Mouse (Mus musculus): ENCODE data around the gene Rpl35a. TPM values are rescaled to one million over a fixed set of nuclear protein-coding genes. Genes with fewer than 3 reads are reported as not detected.

The Rpl35a gene
- polyA plus RNA-seq (2014; fragmentation: Nextera tagmentation; extraction: Ambion mirVana) = 507 and 649 TPM in 2 replicates

- H3K27ac ChIP-seq (ENCODE audit: low read depth, low read length) = peak within 1 kb of the TSS; percentile 92
- peak within 1 kb of the TSS; percentile 98 for H3K9ac ChIP-seq (ENCODE audit: low read length)
- H3K36me3 ChIP-seq (ENCODE audit: control insufficient read depth, insufficient read depth, low read length) = peaks cover 31% of the 10 kb centered on the region
- peak; percentile 94 for ATAC-seq
- peak within 1 kb of the TSS; percentile 78 for H3K4me2 ChIP-seq (ENCODE audit: low read length)
- H3K27me3 ChIP-seq (replicated peaks; ENCODE audit: control insufficient read depth, insufficient read depth, low read length) = no peaks in the 10 kb centered on the region
- H3K4me3 ChIP-seq (ENCODE audit: low read depth, low read length) = peak within 1 kb of the TSS; percentile 95
- WGBS = under 1% methylated on average over 44 of the region's 47 CpGs
- H3K4me1 ChIP-seq (ENCODE audit: control insufficient read depth, insufficient read depth, low read length) = peaks cover 7% of the 10 kb centered on the region; the same call in 1 of the 2 replicates
- peak; percentile 95 for DNase-seq (ENCODE audit: low spot score)
- H3K9me3 ChIP-seq (replicated peaks; ENCODE audit: control insufficient read depth, low read length) = no peaks in the 10 kb centered on the region
Measured at GRCm38 (mm10) chr16:33056095-33056785, at the start of gene Rpl35a, which contains the start of gene Iqcg. Gene Rpl35a, plus strand, starts transcription at chr16:33056453. Gene Iqcg, minus strand, starts transcription at chr16:33056218.

- H3K9ac ChIP-seq (ENCODE audit: low read length) = no peak overlapping the region
- H3K4me1 ChIP-seq (ENCODE audit: control insufficient read depth, insufficient read depth, low read length) = peaks cover 4% of the 10 kb centered on the region; the same call in 1 of the 2 replicates
- no peak overlapping the region; the same call in 1 of the 2 replicates for H3K27ac ChIP-seq (ENCODE audit: low read depth, low read length)
- ATAC-seq = no peak
- H3K36me3 ChIP-seq (ENCODE audit: control insufficient read depth, insufficient read depth, low read length) = peaks cover 48% of the 10 kb centered on the region
- no peaks in the 10 kb centered on the region for H3K27me3 ChIP-seq (replicated peaks; ENCODE audit: control insufficient read depth, insufficient read depth, low read length)
- no peaks in the 10 kb centered on the region for H3K9me3 ChIP-seq (replicated peaks; ENCODE audit: control insufficient read depth, low read length)
- no peak overlapping the region for H3K4me2 ChIP-seq (ENCODE audit: low read length)
- DNase-seq (ENCODE audit: low spot score) = peak; percentile 6
- no peak overlapping the region for H3K4me3 ChIP-seq (ENCODE audit: low read depth, low read length)
- 79% methylated on average over 7 of the region's 7 CpGs for WGBS
Measured at GRCm38 (mm10) chr16:33006888-33007287, 49.4 kb upstream of the Rpl35a start.

GRCm38 (mm10) chr16:33007436-33007835 is 48.8 kb upstream of the Rpl35a start:
- DNase-seq (ENCODE audit: low spot score) (no peak), ATAC-seq (no peak)
- no peaks in the 10 kb centered on the region for H3K27me3 ChIP-seq (replicated peaks; ENCODE audit: control insufficient read depth, insufficient read depth, low read length)
- WGBS = 69% methylated on average over 7 of the region's 7 CpGs
- H3K9me3 ChIP-seq (replicated peaks; ENCODE audit: control insufficient read depth, low read length) = no peaks in the 10 kb centered on the region
- H3K9ac ChIP-seq (ENCODE audit: low read length) = no peak overlapping the region
- H3K27ac ChIP-seq (ENCODE audit: low read depth, low read length) = no peak overlapping the region
- peaks cover 48% of the 10 kb centered on the region for H3K36me3 ChIP-seq (ENCODE audit: control insufficient read depth, insufficient read depth, low read length)
- H3K4me3 ChIP-seq (ENCODE audit: low read depth, low read length) = no peak overlapping the region
- peaks cover 4% of the 10 kb centered on the region; the same call in 1 of the 2 replicates for H3K4me1 ChIP-seq (ENCODE audit: control insufficient read depth, insufficient read depth, low read length)
- H3K4me2 ChIP-seq (ENCODE audit: low read length) = no peak overlapping the region

GRCm38 (mm10) chr16:33010166-33010565 is 46.1 kb upstream of the Rpl35a start:
- no peak overlapping the region for H3K4me2 ChIP-seq (ENCODE audit: low read length)
- H3K36me3 ChIP-seq (ENCODE audit: control insufficient read depth, insufficient read depth, low read length) = peaks cover 70% of the 10 kb centered on the region

GRCm38 (mm10) chr16:33013801-33014200 is 42.5 kb upstream of the Rpl35a start:
- DNase-seq (ENCODE audit: low spot score) = no peak
- Histone ChIP-seq H3K4me2 (ENCODE audit: low read length) (no peak overlapping the region), H3K4me1 (ENCODE audit: control insufficient read depth, insufficient read depth, low read length) (no peaks in the 10 kb centered on the region), H3K36me3 (ENCODE audit: control insufficient read depth, insufficient read depth, low read length) (peaks cover 52% of the 10 kb centered on the region), H3K27me3 (replicated peaks; ENCODE audit: control insufficient read depth, insufficient read depth, low read length) (no peaks in the 10 kb centered on the region), H3K9me3 (replicated peaks; ENCODE audit: control insufficient read depth, low read length) (no peaks in the 10 kb centered on the region), H3K4me3 (ENCODE audit: low read depth, low read length) (no peak overlapping the region), H3K27ac (ENCODE audit: low read depth, low read length) (no peak overlapping the region), H3K9ac (ENCODE audit: low read length) (no peak overlapping the region)
- WGBS = 91% methylated on average over 5 of the region's 5 CpGs
- ATAC-seq = no peak

More at GRCm38 (mm10) chr16:33010166-33010565, 46.1 kb upstream of the Rpl35a start:
- no peak overlapping the region for H3K4me3 ChIP-seq (ENCODE audit: low read depth, low read length)
- H3K27ac ChIP-seq (ENCODE audit: low read depth, low read length) = no peak overlapping the region
- H3K9me3 ChIP-seq (replicated peaks; ENCODE audit: control insufficient read depth, low read length) = no peaks in the 10 kb centered on the region
- DNase-seq (ENCODE audit: low spot score) (no peak), ATAC-seq (no peak)
- WGBS = 94% methylated on average over 6 of the region's 6 CpGs
- H3K9ac ChIP-seq (ENCODE audit: low read length) = no peak overlapping the region
- no peaks in the 10 kb centered on the region for H3K27me3 ChIP-seq (replicated peaks; ENCODE audit: control insufficient read depth, insufficient read depth, low read length)
- peaks cover 4% of the 10 kb centered on the region; the same call in 1 of the 2 replicates for H3K4me1 ChIP-seq (ENCODE audit: control insufficient read depth, insufficient read depth, low read length)

GRCm38 (mm10) chr16:33014921-33015320 is 41.3 kb upstream of the Rpl35a start:
- Histone ChIP-seq H3K9ac (ENCODE audit: low read length) (no peak overlapping the region), H3K27me3 (replicated peaks; ENCODE audit: control insufficient read depth, insufficient read depth, low read length) (no peaks in the 10 kb centered on the region), H3K9me3 (replicated peaks; ENCODE audit: control insufficient read depth, low read length) (no peaks in the 10 kb centered on the region), H3K36me3 (ENCODE audit: control insufficient read depth, insufficient read depth, low read length) (peaks cover 41% of the 10 kb centered on the region), H3K4me2 (ENCODE audit: low read length) (no peak overlapping the region), H3K4me3 (ENCODE audit: low read depth, low read length) (no peak overlapping the region), H3K27ac (ENCODE audit: low read depth, low read length) (no peak overlapping the region), H3K4me1 (ENCODE audit: control insufficient read depth, insufficient read depth, low read length) (no peaks in the 10 kb centered on the region)
- 88% methylated on average over 1 of the region's 1 CpGs for WGBS
- DNase-seq (ENCODE audit: low spot score) = no peak
- no peak for ATAC-seq

GRCm38 (mm10) chr16:33015396-33015907 is 40.8 kb upstream of the Rpl35a start:
- H3K27ac ChIP-seq (ENCODE audit: low read depth, low read length) = no peak overlapping the region
- peaks cover 36% of the 10 kb centered on the region for H3K36me3 ChIP-seq (ENCODE audit: control insufficient read depth, insufficient read depth, low read length)
- no peak for ATAC-seq
- H3K4me2 ChIP-seq (ENCODE audit: low read length) = no peak overlapping the region
- H3K4me3 ChIP-seq (ENCODE audit: low read depth, low read length) = no peak overlapping the region
- H3K4me1 ChIP-seq (ENCODE audit: control insufficient read depth, insufficient read depth, low read length) = no peaks in the 10 kb centered on the region
- no peak for DNase-seq (ENCODE audit: low spot score)
- no peaks in the 10 kb centered on the region for H3K27me3 ChIP-seq (replicated peaks; ENCODE audit: control insufficient read depth, insufficient read depth, low read length)
- no peak overlapping the region for H3K9ac ChIP-seq (ENCODE audit: low read length)
- WGBS = 91% methylated on average over 3 of the region's 3 CpGs
- no peaks in the 10 kb centered on the region for H3K9me3 ChIP-seq (replicated peaks; ENCODE audit: control insufficient read depth, low read length)

- peaks cover 31% of the 10 kb centered on the region for H3K36me3 ChIP-seq (ENCODE audit: control insufficient read depth, insufficient read depth, low read length)
- no peak overlapping the region for H3K9ac ChIP-seq (ENCODE audit: low read length)
- H3K27me3 ChIP-seq (replicated peaks; ENCODE audit: control insufficient read depth, insufficient read depth, low read length) = no peaks in the 10 kb centered on the region
- no peak overlapping the region for H3K4me2 ChIP-seq (ENCODE audit: low read length)
- H3K4me3 ChIP-seq (ENCODE audit: low read depth, low read length) = no peak overlapping the region
- 79% methylated on average over 2 of the region's 2 CpGs for WGBS
- no peak overlapping the region for H3K27ac ChIP-seq (ENCODE audit: low read depth, low read length)
- no peaks in the 10 kb centered on the region for H3K4me1 ChIP-seq (ENCODE audit: control insufficient read depth, insufficient read depth, low read length)
- no peaks in the 10 kb centered on the region for H3K9me3 ChIP-seq (replicated peaks; ENCODE audit: control insufficient read depth, low read length)
- DNase-seq (ENCODE audit: low spot score) (no peak), ATAC-seq (no peak)
Measured at GRCm38 (mm10) chr16:33015986-33016385, 40.3 kb upstream of the Rpl35a start.

Data from forebrain, embryonic 14.5 days (tissue).